Mouse (Mus musculus): ENCODE data around the gene Cyb561d2. TPM values are rescaled to one million over a fixed set of nuclear protein-coding genes. Genes with fewer than 3 reads are reported as not detected.
"Not testable (repeated sequence)": the region's sequence is repeated elsewhere in the genome, so short reads cannot be mapped to it uniquely, and the experiment has no call there.

Cyb561d2 gene
- total RNA-seq (2021), result 1 to 10 TPM; 5.5 to 6.2 TPM

GRCm38 (mm10) chr9:107541474-107542351 lies at the start of gene Cyb561d2, which contains the start of gene Nprl2:
Gene Cyb561d2 (minus strand): TSS chr9:107542193.
Gene Nprl2 (plus strand): TSS chr9:107542226.
- DNase-seq, result peak; percentile 96 to 97
- intact Hi-C loops (cut with DNase I), result no loop called here

GRCm38 (mm10) chr9:107590773-107591060 lies 48.7 kb upstream of the Cyb561d2 start:
- DNase-seq, result no peak
- intact Hi-C loops (cut with DNase I), result no loop called here

DNA sequence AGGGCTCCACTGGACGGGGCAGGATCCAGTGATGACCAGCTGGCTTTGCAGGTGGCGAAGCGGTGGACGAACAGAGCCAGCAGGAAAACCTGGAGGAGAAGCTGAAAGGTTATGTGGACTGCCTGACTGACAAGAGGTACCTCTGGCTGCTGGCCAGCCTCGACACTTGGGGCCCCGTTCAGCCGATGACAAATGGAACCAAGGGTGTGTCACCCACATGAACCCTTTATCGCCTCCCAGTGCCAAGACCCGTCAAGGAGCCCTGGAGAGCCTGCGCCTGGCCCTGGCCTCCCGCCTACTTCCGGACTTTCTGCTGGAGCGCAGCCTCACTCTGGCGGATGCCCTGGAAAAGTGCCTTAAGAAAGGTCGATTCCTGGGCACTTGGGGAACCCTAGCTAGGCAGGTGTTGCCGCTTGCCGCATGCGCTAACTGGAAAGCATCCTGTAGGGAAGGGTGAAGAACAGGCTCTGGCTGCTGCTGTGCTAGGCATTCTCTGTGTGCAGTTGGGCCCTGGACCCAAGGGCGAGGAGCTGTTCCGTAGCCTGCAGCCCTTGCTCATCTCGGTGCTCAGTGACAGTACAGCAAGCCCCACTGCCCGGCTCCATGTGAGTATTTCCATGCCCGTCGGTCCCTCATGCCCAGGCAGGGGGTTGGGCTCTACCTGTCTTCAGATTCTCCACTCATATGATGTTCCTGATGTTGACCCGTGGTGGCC lies 48.2 kb upstream of the Cyb561d2 start:
- peak; percentile 63 to 70 for DNase-seq
- intact Hi-C loops (cut with DNase I), result no loop called here

- intact Hi-C loops (cut with DNase I), result no loop called here
- DNase-seq, result peak in 1 of 2 experiments; percentile 74
Measured at GRCm38 (mm10) chr9:107587833-107588639, 46.0 kb upstream of the Cyb561d2 start.

DNA sequence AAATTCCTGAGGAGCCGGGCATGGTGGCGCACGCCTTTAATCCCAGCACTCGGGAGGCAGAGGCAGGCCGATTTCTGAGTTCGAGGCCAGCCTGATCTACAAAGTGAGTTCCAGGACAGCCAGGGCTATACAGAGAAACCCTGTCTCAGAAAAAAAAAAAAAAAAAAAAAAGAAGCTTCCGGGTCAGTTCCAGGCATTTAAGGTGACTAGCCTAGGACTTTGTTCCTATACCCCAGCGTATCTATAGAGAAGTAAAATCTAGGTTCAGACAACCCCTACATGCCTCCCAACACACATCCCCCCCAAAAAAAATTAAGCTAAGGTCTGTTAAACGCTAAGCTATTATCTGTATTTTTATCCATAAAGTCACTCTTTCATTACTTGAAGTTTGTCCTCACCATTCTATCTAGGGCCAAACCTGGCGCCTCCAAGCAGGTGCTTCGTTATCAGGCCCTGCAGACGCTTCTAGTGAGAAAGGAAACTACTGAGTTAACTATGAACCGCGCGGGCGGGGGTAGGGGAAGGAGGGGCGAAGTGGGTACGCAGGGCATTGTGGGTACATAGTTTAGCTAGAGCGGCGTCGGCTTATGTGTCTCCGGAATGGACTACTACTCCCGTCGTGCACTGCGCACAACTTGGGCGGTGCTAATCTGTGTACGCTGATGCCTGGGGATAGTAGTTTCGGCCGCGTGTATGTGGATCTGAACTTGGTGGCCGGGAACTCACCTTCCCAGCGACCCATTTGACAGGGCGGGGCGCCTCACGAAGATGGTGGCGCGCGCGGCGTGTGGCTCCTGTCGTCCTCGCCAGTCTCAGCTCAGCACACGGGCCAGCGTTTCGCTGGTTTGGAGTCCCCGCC lies 45.2 kb upstream of the Cyb561d2 start, which contains the start of gene Ifrd2:
Gene Ifrd2, plus strand, starts transcription at position 669 of the 859 bp plus-strand sequence.
- intact Hi-C loops (cut with DNase I), result no loop called here
- peak; percentile 98 to 99 for DNase-seq

DNA sequence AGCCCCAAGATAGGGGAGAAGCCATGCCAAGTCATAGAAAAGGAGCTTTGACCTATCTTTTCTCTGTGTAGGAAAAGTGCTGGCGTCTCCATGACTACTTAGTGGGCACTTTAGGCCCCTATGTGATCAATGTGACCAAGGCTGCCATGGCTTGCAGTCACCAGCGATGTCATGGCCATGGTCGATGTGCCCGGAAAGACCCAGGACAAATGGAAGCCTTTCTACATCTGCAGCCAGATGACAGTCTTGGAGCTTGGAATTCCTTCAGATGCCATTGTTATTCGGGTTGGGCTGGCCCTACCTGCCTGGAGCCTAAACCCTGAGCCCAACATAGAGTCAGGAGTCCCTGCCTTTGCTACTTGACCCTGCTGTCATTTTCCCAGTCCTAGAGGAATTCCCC lies 44.5 kb upstream of the Cyb561d2 start:
- intact Hi-C loops (cut with DNase I), result no loop called here
- DNase-seq, result no peak

DNA sequence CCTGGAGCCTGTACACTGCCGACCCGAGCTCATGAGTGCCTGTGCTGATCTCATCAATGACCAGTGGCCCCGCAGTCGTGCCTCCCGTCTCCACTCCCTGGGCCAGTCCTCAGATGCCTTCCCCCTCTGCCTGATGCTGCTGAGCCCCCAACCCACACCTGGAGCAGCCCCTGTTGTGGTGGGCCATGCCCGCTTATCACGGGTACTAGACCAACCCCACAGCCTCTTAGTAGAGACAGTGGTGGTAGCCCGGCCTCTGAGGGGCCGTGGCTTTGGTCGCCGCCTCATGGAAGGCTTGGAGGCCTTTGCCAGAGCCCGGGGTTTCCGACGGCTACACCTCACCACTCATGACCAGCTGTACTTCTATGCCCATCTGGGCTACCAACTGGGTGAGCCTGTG lies 41.2 kb upstream of the Cyb561d2 start:
- no peak for DNase-seq
- intact Hi-C loops (cut with DNase I), result no loop called here

- intact Hi-C loops (cut with DNase I), result no loop called here
Measured at GRCm38 (mm10) chr9:107582509-107583062, 40.6 kb upstream of the Cyb561d2 start.

GRCm38 (mm10) chr9:107581584-107581983 lies 39.6 kb upstream of the Cyb561d2 start:
- DNase-seq, result no peak
- intact Hi-C loops (cut with DNase I), result no loop called here

More at GRCm38 (mm10) chr9:107582509-107583062, 40.6 kb upstream of the Cyb561d2 start:
- no peak for DNase-seq

- intact Hi-C loops (cut with DNase I), result no loop called here
- peak; percentile 95 for DNase-seq
Measured at GRCm38 (mm10) chr9:107580501-107581317, 38.7 kb upstream of the Cyb561d2 start, which contains the start of gene Hyal3. Gene Hyal3 (plus strand): TSS chr9:107580818.

DNA sequence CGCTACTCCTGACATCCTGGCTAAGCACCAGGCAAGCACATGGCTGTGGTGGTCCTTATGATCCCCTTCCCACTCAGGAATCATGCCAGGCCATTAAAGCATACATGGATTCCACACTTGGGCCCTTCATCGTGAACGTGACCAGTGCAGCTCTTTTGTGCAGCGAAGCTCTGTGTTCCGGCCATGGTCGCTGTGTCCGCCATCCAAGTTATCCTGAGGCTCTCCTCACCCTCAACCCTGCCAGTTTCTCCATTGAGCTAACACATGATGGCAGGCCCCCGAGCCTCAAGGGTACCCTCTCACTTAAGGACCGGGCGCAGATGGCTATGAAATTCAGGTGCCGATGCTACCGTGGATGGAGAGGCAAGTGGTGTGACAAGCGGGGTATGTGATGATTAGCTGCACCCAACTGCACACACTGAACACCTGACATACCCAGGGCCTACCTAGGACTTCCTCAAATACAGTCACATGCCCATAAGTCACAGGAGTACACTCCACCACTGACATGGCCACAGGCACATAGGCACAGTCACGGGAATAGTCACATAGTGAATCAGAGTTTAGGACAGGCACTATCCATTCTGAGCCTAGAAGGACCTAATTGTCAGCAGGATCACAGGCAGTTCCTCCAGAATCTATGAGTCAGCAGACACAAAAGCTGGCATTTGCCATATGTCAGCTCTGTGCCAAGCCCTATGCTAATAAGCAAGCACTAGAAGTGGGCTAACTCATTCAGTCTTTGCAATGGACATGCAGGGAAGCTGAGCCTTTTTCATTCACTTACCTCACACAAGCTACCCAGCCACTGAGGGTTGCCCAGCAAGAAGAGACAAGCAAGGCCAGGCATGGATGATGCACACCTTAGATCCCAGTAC lies 37.3 kb upstream of the Cyb561d2 start:
- DNase-seq, result no peak
- intact Hi-C loops (cut with DNase I), result no loop called here

DNA sequence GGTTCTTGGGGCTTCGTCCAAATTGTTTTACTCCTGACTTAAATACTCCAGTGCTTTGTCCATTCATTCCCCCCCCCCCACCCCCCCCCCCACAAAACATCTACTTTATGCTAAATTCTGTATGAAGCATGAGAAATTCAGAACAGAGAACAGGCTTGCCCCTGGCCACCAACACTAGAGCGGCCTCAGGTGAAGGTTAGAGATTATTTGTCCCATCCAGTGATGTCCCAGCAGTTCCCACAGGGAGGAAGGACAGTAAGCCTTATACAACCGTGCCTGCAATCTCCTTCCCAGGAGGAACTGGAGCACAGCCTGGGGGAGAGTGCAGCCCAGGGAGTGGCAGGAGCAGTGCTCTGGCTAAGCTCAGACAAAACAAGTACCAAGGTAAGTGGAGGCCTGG lies 36.6 kb upstream of the Cyb561d2 start, which contains the start of gene Naa80:
Gene Naa80, plus strand, starts transcription at position 301 of the 400 bp plus-strand sequence.
- DNase-seq, result no peak
- intact Hi-C loops (cut with DNase I), result no loop called here

DNA sequence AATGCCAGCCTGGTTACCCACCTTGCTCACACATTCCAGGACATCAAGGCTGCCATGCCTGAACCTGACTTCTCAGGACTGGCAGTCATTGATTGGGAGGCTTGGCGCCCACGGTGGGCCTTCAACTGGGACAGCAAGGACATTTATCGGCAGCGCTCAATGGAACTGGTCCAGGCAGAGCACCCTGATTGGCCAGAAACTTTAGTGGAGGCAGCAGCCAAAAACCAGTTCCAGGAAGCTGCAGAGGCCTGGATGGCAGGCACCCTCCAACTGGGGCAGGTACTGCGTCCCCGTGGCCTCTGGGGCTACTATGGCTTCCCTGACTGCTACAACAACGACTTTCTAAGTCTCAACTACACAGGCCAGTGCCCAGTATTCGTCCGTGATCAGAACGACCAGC lies 35.9 kb upstream of the Cyb561d2 start:
- no peak for DNase-seq
- intact Hi-C loops (cut with DNase I), result no loop called here

GRCm38 (mm10) chr9:107576357-107577107 lies 34.5 kb upstream of the Cyb561d2 start, which contains the start of gene Hyal1:
Gene Hyal1 (plus strand): TSS chr9:107576927.
- intact Hi-C loops (cut with DNase I), result no loop called here
- DNase-seq, result peak; percentile 88 to 90

- no peak for DNase-seq
- intact Hi-C loops (cut with DNase I), result no loop called here
Measured at GRCm38 (mm10) chr9:107575579-107576356, 33.8 kb upstream of the Cyb561d2 start.

GRCm38 (mm10) chr9:107573774-107574173 lies 31.8 kb upstream of the Cyb561d2 start:
- intact Hi-C loops (cut with DNase I); DNase-seq: not testable (repeated sequence)

Measured in heart, postnatal 10 days (tissue).